Comparison of ENCODE assay signal across 10 mouse cellular contexts in genomic region chr2:29546571-29546970, GRCm38 (mm10).
A peak's percentile ranks its signal among the peaks of the same experiment; 100 is the strongest.
DNase-seq lines count a peak whose midpoint lies in the region; ATAC-seq and TF ChIP-seq lines count a peak whose summit lies in the region.
"Had no signal": no experiment of that assay in that cellular context is flagged by ENCODE, and none has a peak within 500 bp of the region (broad histone marks: within the 10 kb centered on the region; RNA-seq: fewer than 3 reads in every experiment).

No protein-coding gene starts in this region.

- no peak overlapping the region for H3K9ac ChIP-seq in intestine, embryonic 14.5 days (ENCODE audit: low read length)
- H3K9ac ChIP-seq in intestine, postnatal 0 days (ENCODE audit: low read depth, low read length), result no peak overlapping the region
- H3K9ac ChIP-seq in intestine, embryonic 15.5 days, result no peak overlapping the region
- H3K9ac ChIP-seq in limb, embryonic 15.5 days, result no peak overlapping the region
- H3K9ac ChIP-seq: stomach, embryonic 15.5 days had no signal

- H3K36me3 ChIP-seq in intestine, embryonic 14.5 days (ENCODE audit: control insufficient read depth, insufficient read depth, low read length), result no peaks in the 10 kb centered on the region
- no peaks in the 10 kb centered on the region for H3K36me3 ChIP-seq in intestine, postnatal 0 days (ENCODE audit: control insufficient read depth, insufficient read depth)
- no peaks in the 10 kb centered on the region for H3K36me3 ChIP-seq in intestine, embryonic 15.5 days
- H3K36me3 ChIP-seq in limb, embryonic 15.5 days, result no peaks in the 10 kb centered on the region
- H3K36me3 ChIP-seq: stomach, embryonic 15.5 days had no signal

- H3K27ac ChIP-seq in intestine, embryonic 14.5 days (ENCODE audit: low read depth), result no peak overlapping the region
- no peak overlapping the region for H3K27ac ChIP-seq in intestine, postnatal 0 days (ENCODE audit: low read depth, low read length)
- H3K27ac ChIP-seq in intestine, embryonic 15.5 days, result no peak overlapping the region
- H3K27ac ChIP-seq in limb, embryonic 15.5 days, result no peak overlapping the region
- no peak overlapping the region for H3K27ac ChIP-seq in layer of hippocampus, adult 2 months
- H3K27ac ChIP-seq: stomach, embryonic 15.5 days had no signal

- H3K27me3 ChIP-seq in intestine, embryonic 14.5 days (replicated peaks; ENCODE audit: control insufficient read depth, insufficient read depth, low read length), result no peaks in the 10 kb centered on the region
- no peaks in the 10 kb centered on the region for H3K27me3 ChIP-seq in intestine, postnatal 0 days (replicated peaks; ENCODE audit: control insufficient read depth, insufficient read depth, low read length)
- no peaks in the 10 kb centered on the region for H3K27me3 ChIP-seq in intestine, embryonic 15.5 days (replicated peaks)
- no peaks in the 10 kb centered on the region for H3K27me3 ChIP-seq in limb, embryonic 15.5 days
- H3K27me3 ChIP-seq: stomach, embryonic 15.5 days had no signal

- no peaks in the 10 kb centered on the region for H3K4me1 ChIP-seq in intestine, embryonic 14.5 days (replicated peaks; ENCODE audit: control insufficient read depth, insufficient read depth, low read length)
- no peaks in the 10 kb centered on the region for H3K4me1 ChIP-seq in intestine, postnatal 0 days (replicated peaks; ENCODE audit: control insufficient read depth, insufficient read depth, low read length)
- no peaks in the 10 kb centered on the region for H3K4me1 ChIP-seq in intestine, embryonic 15.5 days (replicated peaks)
- peaks cover 9% of the 10 kb centered on the region for H3K4me1 ChIP-seq in limb, embryonic 15.5 days
- H3K4me1 ChIP-seq: stomach, embryonic 15.5 days had no signal

- H3K4me3 ChIP-seq in intestine, embryonic 14.5 days (ENCODE audit: low read depth, low read length), result no peak overlapping the region
- H3K4me3 ChIP-seq in intestine, postnatal 0 days (ENCODE audit: low read depth, low read length), result no peak overlapping the region
- H3K4me3 ChIP-seq in intestine, embryonic 15.5 days (replicated peaks), result no peak overlapping the region
- no peak overlapping the region for H3K4me3 ChIP-seq in limb, embryonic 15.5 days
- H3K4me3 ChIP-seq in layer of hippocampus, adult 2 months, result no peak overlapping the region
- H3K4me3 ChIP-seq: stomach, embryonic 15.5 days had no signal

- H3K4me2 ChIP-seq in intestine, embryonic 14.5 days (ENCODE audit: low read length), result peak overlapping the region; percentile 18
- no peak overlapping the region for H3K4me2 ChIP-seq in intestine, postnatal 0 days (replicated peaks; ENCODE audit: low read depth)
- H3K4me2 ChIP-seq in intestine, embryonic 15.5 days (replicated peaks), result peak overlapping the region; percentile 22; the same call in 1 of the 2 replicates
- H3K4me2 ChIP-seq in limb, embryonic 15.5 days, result 0 out of 2 replicates have a peak overlapping the region, but pooled peaks have one; percentile 1
- H3K4me2 ChIP-seq: stomach, embryonic 15.5 days had no signal

- DNase-seq in intestine, embryonic 14.5 days (ENCODE audit: low spot score), result no peak
- peak; percentile 25 for DNase-seq in embryo, embryonic 9.5 days (ENCODE audit: extremely low spot score)
- no peak for DNase-seq in right cerebral cortex, postnatal 25 days
- no peak for DNase-seq in layer of hippocampus, adult 2 months (ENCODE audit: low spot score in 2 of 2)
- DNase-seq: cerebellum, adult 9-10 months; liver had no signal

- no peak for TF ChIP-seq CTCF in intestine, postnatal 0 days (IDR thresholded peaks at IDR 0.05; ENCODE audit: low read depth)
- no peak for TF ChIP-seq CTCF in layer of hippocampus, adult 2 months (conservative IDR thresholded peaks at IDR 0.05)

- no peak for ATAC-seq in intestine, embryonic 14.5 days (replicated peaks; ENCODE audit: low FRiP score, low TSS enrichment, low read depth)
- ATAC-seq in intestine, postnatal 0 days, result no peak
- ATAC-seq in intestine, embryonic 15.5 days, result no peak
- no peak for ATAC-seq in limb, embryonic 15.5 days (ENCODE audit: insufficient number of reproducible peaks, low FRiP score, low TSS enrichment, low read depth)

- WGBS in intestine, embryonic 14.5 days, result 13% methylated on average over 12 of the region's 12 CpGs
- WGBS in intestine, postnatal 0 days, result 16% methylated on average over 12 of the region's 12 CpGs
- WGBS in intestine, embryonic 15.5 days, result 13% methylated on average over 12 of the region's 12 CpGs
- WGBS in limb, embryonic 15.5 days, result 11% methylated on average over 12 of the region's 12 CpGs

- H3K9me3 ChIP-seq in intestine, embryonic 14.5 days (ENCODE audit: control insufficient read depth, low read length), result no peaks in the 10 kb centered on the region
- no peaks in the 10 kb centered on the region for H3K9me3 ChIP-seq in intestine, postnatal 0 days (ENCODE audit: control insufficient read depth)
- no peaks in the 10 kb centered on the region for H3K9me3 ChIP-seq in intestine, embryonic 15.5 days
- H3K9me3 ChIP-seq in limb, embryonic 15.5 days, result no peaks in the 10 kb centered on the region
- H3K9me3 ChIP-seq: stomach, embryonic 15.5 days had no signal
